12 mouse cellular contexts compared by ENCODE assay signal in the genomic region with DNA sequence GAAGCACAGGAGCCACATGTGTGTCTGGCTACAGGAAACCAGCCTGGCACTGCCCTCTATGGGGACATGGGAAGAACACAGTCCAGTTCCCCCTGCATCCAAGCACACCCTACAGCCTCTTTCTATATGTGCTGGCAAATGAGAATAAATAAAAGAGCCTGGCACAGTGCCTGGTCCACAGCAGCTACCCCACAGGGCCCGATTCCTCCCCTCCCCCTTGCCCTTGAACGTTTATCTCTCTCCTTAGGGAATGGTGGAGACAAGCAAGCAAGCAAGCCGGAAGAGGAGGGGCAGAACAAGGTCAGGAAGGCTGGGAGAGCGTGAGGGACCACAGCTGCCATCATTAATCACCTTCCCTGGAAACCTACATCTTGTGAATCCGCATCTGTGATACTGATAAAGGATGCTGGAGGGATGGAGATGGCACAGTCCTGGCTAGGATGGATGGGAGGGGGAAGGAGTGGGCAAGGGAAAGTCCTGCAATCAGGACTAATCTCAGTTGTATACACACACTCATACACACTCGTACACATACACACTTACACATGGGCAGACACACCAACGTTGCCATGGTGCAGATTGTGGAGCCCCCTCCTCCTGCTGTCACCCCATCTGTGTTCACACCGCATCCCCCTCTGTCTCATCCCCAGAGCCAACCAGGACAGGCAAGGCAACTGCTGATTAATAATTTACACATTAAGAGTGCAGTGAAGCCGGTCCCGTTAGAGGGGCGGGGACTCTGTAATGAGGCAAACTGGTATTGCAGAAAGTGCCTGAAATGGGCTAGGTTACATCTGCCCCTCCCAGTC. TPM values are rescaled to one million over a fixed set of nuclear protein-coding genes. Genes with fewer than 3 reads are reported as not detected.
A peak's percentile ranks its signal among the peaks of the same experiment; 100 is the strongest.
DNase-seq lines count a peak whose midpoint lies in the region; ATAC-seq and TF ChIP-seq lines count a peak whose summit lies in the region.
"Had no signal": no experiment of that assay in that cellular context is flagged by ENCODE, and none has a peak within 500 bp of the region (broad histone marks: within the 10 kb centered on the region; RNA-seq: fewer than 3 reads in every experiment).

No protein-coding gene starts in this region.

- no peaks in the 10 kb centered on the region for H3K27me3 ChIP-seq in forebrain, postnatal 0 days (ENCODE audit: insufficient read depth, low read length)

- H3K27ac ChIP-seq in forebrain, postnatal 0 days (ENCODE audit: low read depth, low read length) = peak overlapping the region; percentile 76

- no peak overlapping the region for H3K9ac ChIP-seq in forebrain, postnatal 0 days
- H3K9ac ChIP-seq: liver, postnatal 0 days had no signal

- TF ChIP-seq CTCF in forebrain, postnatal 0 days (IDR thresholded peaks at IDR 0.05; ENCODE audit: low read depth) = peak; percentile 44

- 36% methylated on average over 11 of the region's 11 CpGs for WGBS in forebrain, postnatal 0 days

- H3K4me1 ChIP-seq in forebrain, postnatal 0 days (ENCODE audit: insufficient read depth) = 0 out of 2 replicates have a peak, but pooled peaks cover 8% of the 10 kb centered on the region

- ATAC-seq in forebrain, postnatal 0 days = peak; percentile 80
- ATAC-seq: liver, postnatal 0 days had no signal

- H3K36me3 ChIP-seq in forebrain, postnatal 0 days (ENCODE audit: insufficient read depth) = no peaks in the 10 kb centered on the region
- H3K36me3 ChIP-seq: G1E had no signal

- H3K4me2 ChIP-seq in forebrain, postnatal 0 days (ENCODE audit: low read depth) = no peak overlapping the region

- no peak overlapping the region for H3K4me3 ChIP-seq in forebrain, postnatal 0 days (ENCODE audit: low read depth, low read length)

- no peaks in the 10 kb centered on the region for H3K9me3 ChIP-seq in forebrain, postnatal 0 days (ENCODE audit: low read length)

- peak; percentile 32 for DNase-seq in right cerebral cortex, postnatal 4 days
- DNase-seq in right cerebral cortex, postnatal 14 days = no peak
- DNase-seq in forebrain, postnatal 0 days = peak; percentile 79
- DNase-seq in layer of hippocampus, postnatal 36 days = peak; percentile 71 to 76
- DNase-seq in kidney, postnatal 4 days = no peak
- DNase-seq in lung, postnatal 25 days (ENCODE audit: low spot score) = no peak
- no peak for DNase-seq in lung, postnatal 36 days
- DNase-seq: adrenal gland, adult 8-10 months; cerebellum, adult 2 months; heart, adult 18-20 months; liver, postnatal 0 days had no signal

RNA-seq across cellular contexts. Expression of gene Nectin1, which starts 44.2 kb away (rescaled TPM):
- total RNA-seq in forebrain, postnatal 0 days (2014; rRNA removed) = 29.5 and 43.7 TPM in 2 replicates
- 7.2 and 11.8 TPM in 2 replicates for polyA plus RNA-seq in forebrain, postnatal 0 days (2015; fragmentation: Nextera tagmentation; extraction: Ambion mirVana)
- 10 to 100 TPM; 73.5 to 75.3 TPM for total RNA-seq in layer of hippocampus, postnatal 36 days (2021)
- polyA plus RNA-seq: G1E had no signal

Comparison
In these comparisons a context has a peak if more than half of its experiments do, and no peak if none do; other contexts are left out.
1. DNase-seq: peak in right cerebral cortex, postnatal 4 days (single experiment), forebrain, postnatal 0 days (single experiment) and layer of hippocampus, postnatal 36 days (2 of 2); none in right cerebral cortex, postnatal 14 days (single experiment), kidney, postnatal 4 days (0 of 2), lung, postnatal 25 days (single experiment) and lung, postnatal 36 days (single experiment).